Mouse (Mus musculus) liver, postnatal 0 days (tissue): ENCODE data around the gene Paqr3. TPM values are rescaled to one million over a fixed set of nuclear protein-coding genes. Genes with fewer than 3 reads are reported as not detected.

ENCODE experiments used
- ATAC-seq: fragments of 200-750 bp; cut with Nextera tagmentation; 2 replicates; pipeline ENCODE4 v1.8.0; 2017; ENCODE audit warnings: mild to moderate bottlenecking, moderate library complexity
- DNase-seq: peaks from one replicate; pipeline ENCODE4 v3.0.0-alpha.2; 2016
- H3K27ac ChIP-seq: fragments of 300-500 bp; sonication (generic); 2 replicates; pipeline ENCODE4 v1.5.1; 2014; ENCODE audit warnings: antibody characterized with exemption, moderate library complexity, mild to moderate bottlenecking, low read depth
- H3K27me3 ChIP-seq: fragments of 300-500 bp; sonication (generic); 2 replicates; pipeline ENCODE4 v1.6.1; 2014; ENCODE audit warnings: low read length, control low read depth, mixed read lengths; ENCODE audit not compliant: insufficient read depth
- H3K36me3 ChIP-seq: fragments of 300-500 bp; sonication (generic); replicated peaks from 2 replicates; pipeline ENCODE4 v1.6.1; 2014; ENCODE audit warnings: mild to moderate bottlenecking, control low read depth, low read length, moderate library complexity, mixed read lengths; ENCODE audit not compliant: insufficient read depth
- H3K4me1 ChIP-seq: fragments of 300-500 bp; sonication (generic); 2 replicates; pipeline ENCODE4 v1.6.1; 2014; ENCODE audit warnings: antibody characterized with exemption, mild to moderate bottlenecking, control low read depth; ENCODE audit not compliant: insufficient read depth
- H3K4me2 ChIP-seq: fragments of 300-500 bp; sonication (generic); 2 replicates; pipeline ENCODE4 v1.6.1; 2014; ENCODE audit warnings: low read depth, mild to moderate bottlenecking, low read length, moderate library complexity, mixed read lengths
- H3K4me3 ChIP-seq: fragments of 300-500 bp; sonication (generic); 2 replicates; pipeline ENCODE4 v1.5.1; 2014; ENCODE audit warnings: low read depth, low read length
- H3K9ac ChIP-seq: fragments of 300-500 bp; sonication (generic); replicated peaks from 2 replicates; pipeline ENCODE4 v1.6.1; 2014; ENCODE audit warnings: mild to moderate bottlenecking, moderate library complexity
- H3K9me3 ChIP-seq: fragments of 300-500 bp; sonication (generic); 2 replicates; pipeline ENCODE4 v1.6.1; 2016; ENCODE audit warnings: mild to moderate bottlenecking, control low read depth, low read length, mixed read lengths
- CTCF ChIP-seq: sonication (generic); IDR thresholded peaks from 2 replicates; pipeline ENCODE4 v1.5.1; 2016; ENCODE audit warnings: antibody characterized with exemption, low read depth
- EP300 ChIP-seq: IDR thresholded peaks from 2 replicates; pipeline ENCODE4 v1.6.1; 2016; ENCODE audit warnings: antibody characterized with exemption, low read depth, mild to moderate bottlenecking
- WGBS: fragments of 180-500 bp; shearing (Covaris S2); extraction: QIAGEN DNeasy Blood & Tissue Kit; methylation state at CpG from one replicate; pipeline ENCODE4 v1.1.7; 2014; ENCODE audit not compliant: insufficient replicate concordance; 5-methylcytosine and 5-hydroxymethylcytosine counted together
- polyA plus RNA-seq: library from polyadenylated mRNA; unstranded; fragments of >200 nt; fragmentation: Nextera tagmentation; extraction: Ambion mirVana; gene quantifications from 2 replicates; pipeline ENCODE4 v1.2.1, GENCODE M21; 2015

The Paqr3 gene
- 1.9 TPM in 2 replicates for polyA plus RNA-seq

GRCm38 (mm10) chr5:97111207-97111910, at the start of gene Paqr3:
Paqr3 (minus strand) TSS chr5:97111596.
- H3K27ac ChIP-seq: peak within 1 kb of the TSS; percentile 25; the same call in 1 of the 2 replicates
- 0 out of 2 replicates have a peak, but pooled peaks have one; percentile 3 for TF ChIP-seq CTCF
- no peak for TF ChIP-seq EP300
- peaks cover 9% of the 10 kb centered on the region for H3K4me1 ChIP-seq
- DNase-seq (peak; percentile 96), ATAC-seq (peak; percentile 98)
- no peaks in the 10 kb centered on the region for H3K27me3 ChIP-seq
- no peaks in the 10 kb centered on the region for H3K9me3 ChIP-seq
- no peaks in the 10 kb centered on the region for H3K36me3 ChIP-seq
- H3K4me2 ChIP-seq: peak within 1 kb of the TSS; percentile 99
- peak within 1 kb of the TSS; percentile 78 for H3K4me3 ChIP-seq
- H3K9ac ChIP-seq: peak within 1 kb of the TSS; percentile 71
- WGBS: under 1% methylated on average over 51 of the region's 62 CpGs

GRCm38 (mm10) chr5:97154688-97155087, 43.3 kb upstream of the Paqr3 start:
- Histone ChIP-seq H3K9me3 (no peaks in the 10 kb centered on the region), H3K4me1 (no peaks in the 10 kb centered on the region), H3K27me3 (no peaks in the 10 kb centered on the region), H3K4me2 (no peak overlapping the region), H3K9ac (no peak overlapping the region), H3K36me3 (no peaks in the 10 kb centered on the region), H3K27ac (no peak overlapping the region), H3K4me3 (no peak overlapping the region)
- 36% methylated on average over 1 of the region's 1 CpGs for WGBS
- no peak for ATAC-seq
- no peak for TF ChIP-seq EP300
- TF ChIP-seq CTCF: no peak
- DNase-seq: no peak

- ATAC-seq (no peak), DNase-seq (no peak)
- Histone ChIP-seq H3K27me3 (no peaks in the 10 kb centered on the region), H3K4me2 (no peak overlapping the region), H3K9me3 (no peaks in the 10 kb centered on the region), H3K27ac (no peak overlapping the region), H3K36me3 (no peaks in the 10 kb centered on the region), H3K4me1 (no peaks in the 10 kb centered on the region), H3K9ac (no peak overlapping the region), H3K4me3 (no peak overlapping the region)
- TF ChIP-seq EP300 (no peak), CTCF (no peak)
- WGBS: 68% methylated on average over 2 of the region's 2 CpGs
Measured at GRCm38 (mm10) chr5:97135331-97135730, 23.9 kb upstream of the Paqr3 start.

GRCm38 (mm10) chr5:97129589-97129988, 18.2 kb upstream of the Paqr3 start:
- WGBS: 85% methylated on average over 2 of the region's 2 CpGs
- H3K27me3 ChIP-seq: no peaks in the 10 kb centered on the region
- ATAC-seq (no peak), DNase-seq (no peak)
- no peaks in the 10 kb centered on the region for H3K9me3 ChIP-seq
- no peak overlapping the region for H3K4me2 ChIP-seq
- H3K27ac ChIP-seq: no peak overlapping the region
- H3K9ac ChIP-seq: no peak overlapping the region
- TF ChIP-seq EP300 (no peak), CTCF (no peak)
- no peaks in the 10 kb centered on the region for H3K36me3 ChIP-seq
- no peaks in the 10 kb centered on the region for H3K4me1 ChIP-seq
- H3K4me3 ChIP-seq: no peak overlapping the region

- Histone ChIP-seq H3K9me3 (no peaks in the 10 kb centered on the region), H3K27ac (no peak overlapping the region), H3K4me2 (no peak overlapping the region), H3K9ac (no peak overlapping the region), H3K36me3 (no peaks in the 10 kb centered on the region), H3K4me3 (no peak overlapping the region), H3K4me1 (no peaks in the 10 kb centered on the region), H3K27me3 (0 out of 2 replicates have a peak, but pooled peaks cover 1% of the 10 kb centered on the region)
- peak; percentile 41 for DNase-seq
- WGBS: 44% methylated on average over 21 of the region's 21 CpGs
- no peak for TF ChIP-seq EP300
- peak; percentile 77 for TF ChIP-seq CTCF
- no peak for ATAC-seq
Measured at GRCm38 (mm10) chr5:97128242-97129226, 17.1 kb upstream of the Paqr3 start.

GRCm38 (mm10) chr5:97127284-97127683, 15.9 kb upstream of the Paqr3 start:
- H3K27me3 ChIP-seq: 0 out of 2 replicates have a peak, but pooled peaks cover 3% of the 10 kb centered on the region
- no peak for DNase-seq
- H3K9ac ChIP-seq: no peak overlapping the region
- H3K4me3 ChIP-seq: no peak overlapping the region
- no peaks in the 10 kb centered on the region for H3K4me1 ChIP-seq
- no peaks in the 10 kb centered on the region for H3K9me3 ChIP-seq
- TF ChIP-seq EP300 (no peak), CTCF (no peak)
- WGBS: 79% methylated on average over 6 of the region's 6 CpGs
- no peak overlapping the region for H3K4me2 ChIP-seq
- H3K27ac ChIP-seq: no peak overlapping the region
- no peaks in the 10 kb centered on the region for H3K36me3 ChIP-seq
- no peak for ATAC-seq
